Mouse (Mus musculus) CD4-positive, CD25-positive, alpha-beta regulatory T cell, adult 9 weeks (primary cell): ENCODE data around the gene Atp6ap1l. TPM values are rescaled to one million over a fixed set of nuclear protein-coding genes. Genes with fewer than 3 reads are reported as not detected.

ENCODE experiments used
- polyA plus RNA-seq: library from polyadenylated mRNA; unstranded; fragments of 100-300 nt; shearing (Covaris generic); gene quantifications from one replicate; pipeline ENCODE4 v1.2.1, GENCODE M21; 2017

Atp6ap1l gene
- polyA plus RNA-seq, result not detected

DNA sequence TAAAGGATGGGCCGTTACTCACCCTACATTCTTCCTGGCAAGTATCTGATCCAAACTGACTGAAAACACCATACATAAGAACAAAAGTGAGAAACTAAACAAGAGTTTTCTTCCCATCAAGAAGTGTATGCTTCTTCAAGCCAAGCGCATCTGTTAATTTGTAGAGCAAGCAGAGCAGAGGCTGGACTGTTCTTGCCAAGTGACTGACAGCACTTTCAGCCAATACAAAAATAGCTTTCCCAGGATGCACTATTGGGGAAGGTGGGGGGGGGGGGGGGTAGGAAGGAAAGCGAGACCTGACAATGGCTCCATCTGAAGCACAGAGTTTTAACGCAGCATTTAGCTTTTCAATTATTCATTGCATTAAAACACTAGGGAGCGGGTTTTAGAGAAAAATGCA, at the start of gene Atp6ap1l:
Gene Atp6ap1l, minus strand, starts transcription at position 180 of the 400 bp plus-strand sequence.

DNA sequence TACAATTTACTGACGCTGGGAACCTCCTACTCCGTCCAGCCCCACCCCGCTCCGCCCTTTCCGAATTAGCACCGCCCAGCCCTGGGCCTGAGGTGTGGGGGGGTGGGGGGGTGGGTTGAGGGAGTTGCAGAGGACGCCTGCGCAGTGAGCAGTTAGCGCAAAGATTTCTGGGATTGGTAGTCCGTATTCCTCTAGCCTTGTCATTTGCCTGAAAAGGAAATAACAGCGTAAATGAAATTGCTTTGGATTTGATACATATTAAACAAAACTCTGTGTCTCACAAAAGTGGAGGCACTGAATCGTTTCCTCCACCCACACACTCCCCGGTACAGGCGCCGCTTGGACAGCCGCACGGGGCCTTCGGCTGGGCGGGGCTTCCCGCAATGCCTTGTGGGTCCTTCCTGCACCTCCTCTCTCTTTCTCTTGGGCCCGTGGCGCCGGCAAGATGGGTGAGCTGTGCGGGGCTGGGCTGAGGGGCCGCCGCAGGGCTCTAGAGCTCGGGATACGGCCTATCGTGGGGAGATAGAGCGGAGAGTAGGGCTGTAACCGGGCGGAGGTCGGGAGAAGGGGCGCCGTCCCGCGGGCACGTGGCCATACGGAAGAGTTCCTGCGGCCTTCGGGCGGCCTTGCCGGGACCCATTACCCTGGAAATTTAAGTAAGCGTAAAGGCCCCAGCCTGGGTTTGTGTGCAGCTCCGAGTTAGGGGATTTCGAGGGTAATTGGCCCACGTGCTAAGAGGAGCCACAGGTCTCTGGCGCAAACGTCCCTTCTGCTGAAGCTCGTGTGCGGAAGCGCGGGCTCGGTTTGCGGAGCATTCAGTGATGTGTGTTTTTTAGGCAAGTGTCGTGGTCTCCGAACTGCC, 17.8 kb upstream of the Atp6ap1l start, which contains the start of gene Rps23:
Gene Rps23, plus strand, starts transcription at position 208 of the 862 bp plus-strand sequence.

Other genes starting within 250 kb of the Atp6ap1l start
- gene Rps23, start 17.6 kb upstream of the Atp6ap1l start, polyA plus RNA-seq, result 989 TPM